Mouse (Mus musculus): ENCODE data around the gene Thop1. TPM values are rescaled to one million over a fixed set of nuclear protein-coding genes. Genes with fewer than 3 reads are reported as not detected.

Gene Thop1
- polyA plus RNA-seq (2012; ENCODE audit: low replicate concordance), result 20.3 and 22.9 TPM in 2 replicates

DNA sequence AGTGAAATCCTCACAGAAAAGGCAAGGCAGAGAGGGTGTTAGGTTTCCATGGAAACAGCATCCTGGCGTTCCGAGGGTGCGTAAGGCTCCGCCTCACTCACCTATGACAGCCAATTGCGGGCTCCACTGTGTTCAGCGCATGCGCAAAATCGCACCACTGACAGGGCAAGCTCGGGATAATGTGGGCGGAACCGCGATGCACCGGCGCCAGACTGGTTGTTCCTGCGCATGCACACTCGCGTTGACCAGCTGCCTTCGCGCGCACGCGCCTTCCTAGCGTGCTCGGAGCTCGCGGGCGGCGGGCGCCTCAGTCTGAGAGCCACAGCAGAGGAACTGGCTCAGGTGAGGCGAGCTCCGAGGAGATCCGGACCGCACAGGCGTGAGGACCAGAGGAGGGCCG lies at the start of gene Thop1:
Thop1 (plus strand) TSS at position 200 of the 400 bp plus-strand sequence.

GRCm38 (mm10) chr10:81025639-81026275 lies 44.1 kb upstream of the Thop1 start, which contains the start of gene Diras1:
TSS of gene Diras1 (minus strand) at chr10:81025662.

GRCm38 (mm10) chr10:81036988-81037580 lies 32.8 kb upstream of the Thop1 start, which contains the start of gene Slc39a3:
TSS of gene Slc39a3 (minus strand) at chr10:81037426.

DNA sequence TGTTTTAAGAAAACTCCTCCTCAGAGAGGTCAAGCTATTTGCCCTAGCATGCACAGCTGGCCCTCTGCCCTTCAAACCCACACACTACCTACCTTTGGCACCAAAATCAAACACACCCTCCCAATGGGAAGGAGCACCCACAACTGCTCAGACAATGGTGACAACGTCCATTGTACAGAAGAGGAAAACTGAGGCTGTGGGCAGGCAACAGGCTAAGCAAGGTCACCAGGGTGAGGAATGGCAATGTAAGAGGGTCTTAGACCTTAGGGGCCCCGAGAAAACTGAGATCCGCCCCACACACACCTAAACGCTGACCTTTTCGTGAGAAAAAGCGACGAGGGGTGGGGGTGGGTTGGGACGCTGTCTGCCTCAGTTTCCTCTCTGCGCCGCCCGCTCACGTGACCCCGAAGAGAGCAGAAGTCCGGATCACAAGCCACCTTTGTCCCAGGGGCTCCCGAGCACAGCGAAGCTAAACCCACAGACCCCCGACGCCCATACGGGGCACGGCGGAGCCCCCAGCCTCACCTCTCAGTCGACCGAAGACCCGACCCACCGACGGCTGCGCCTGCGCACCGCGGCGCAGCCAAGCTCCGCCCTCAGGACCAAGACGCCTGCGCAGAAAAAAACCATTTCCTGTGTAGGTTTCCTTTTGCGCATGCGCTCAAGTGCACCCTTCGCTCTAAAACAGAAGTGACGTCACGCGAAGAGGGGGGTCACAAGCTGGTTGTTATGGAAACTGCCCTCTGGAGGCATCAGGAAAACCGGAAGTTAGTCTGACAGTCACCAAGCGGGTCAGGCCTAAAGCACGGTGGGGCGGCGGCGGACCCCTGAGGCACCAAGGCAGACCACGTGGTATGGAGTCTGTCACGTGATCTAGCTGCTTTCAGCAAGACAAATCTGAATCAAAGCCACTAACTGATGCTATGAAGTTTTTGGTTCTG lies 10.0 kb upstream of the Thop1 start, which contains the start of gene Sgta:
Sgta (minus strand) TSS at position 579 of the 941 bp plus-strand sequence.

DNA sequence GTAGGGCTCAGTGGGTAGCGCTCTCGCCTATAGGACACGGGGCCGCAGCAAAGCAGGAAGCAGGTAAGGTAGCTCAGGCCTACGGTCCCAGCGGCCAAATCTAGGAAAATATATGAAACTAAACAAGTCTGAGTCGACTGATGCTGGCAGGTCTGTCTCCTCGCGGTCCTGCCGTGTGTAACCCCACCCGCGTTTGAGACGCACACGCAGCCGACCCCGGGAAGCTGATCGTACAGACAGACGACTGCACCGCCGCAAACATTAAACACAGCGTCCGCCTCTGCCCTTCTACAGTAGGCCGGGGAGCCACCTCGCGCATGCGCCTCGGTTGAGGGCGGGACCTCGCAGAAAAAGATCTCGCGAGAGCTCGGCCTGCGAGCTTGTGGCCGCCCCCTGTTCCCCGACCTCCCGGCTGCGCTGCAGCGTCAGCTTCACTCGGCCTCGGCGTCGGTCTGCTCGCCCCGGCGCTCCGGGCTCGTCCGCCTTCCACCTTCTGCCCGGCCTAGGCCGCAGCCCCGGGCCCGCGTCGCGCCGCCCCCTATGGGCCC lies 35.8 kb downstream of the Thop1 start, which contains the start of gene Map2k2:
Map2k2 (plus strand) TSS at position 351 of the 548 bp plus-strand sequence.

Other genes starting within 250 kb of the Thop1 start
- gene Oaz1, start 243.4 kb upstream of the Thop1 start, polyA plus RNA-seq (2012; ENCODE audit: low replicate concordance), result 1,467 and 1,742 TPM in 2 replicates
- gene Lingo3, start 226.0 kb upstream of the Thop1 start, polyA plus RNA-seq (2012; ENCODE audit: low replicate concordance), result 0.04 TPM in 1 of 2 replicates, not detected in the other
- gene Lsm7, start 214.8 kb upstream of the Thop1 start, polyA plus RNA-seq (2012; ENCODE audit: low replicate concordance), result 51.6 and 117 TPM in 2 replicates
- 75.7 and 79.0 TPM in 2 replicates for gene Sppl2b, start 214.8 kb upstream of the Thop1 start, polyA plus RNA-seq (2012; ENCODE audit: low replicate concordance)
- not detected in 2 replicates for gene Tmprss9, start 198.2 kb upstream of the Thop1 start, polyA plus RNA-seq (2012; ENCODE audit: low replicate concordance)
- gene Timm13, start 169.1 kb upstream of the Thop1 start, polyA plus RNA-seq (2012; ENCODE audit: low replicate concordance), result 115 and 162 TPM in 2 replicates
- 14.5 and 18.6 TPM in 2 replicates for gene Lmnb2, start 151.8 kb upstream of the Thop1 start, polyA plus RNA-seq (2012; ENCODE audit: low replicate concordance)
- 32.8 and 53.4 TPM in 2 replicates for gene Gadd45b, start 140.0 kb upstream of the Thop1 start, polyA plus RNA-seq (2012; ENCODE audit: low replicate concordance)
- 0.51 and 0.75 TPM in 2 replicates for gene Gng7, start 55.1 kb upstream of the Thop1 start, polyA plus RNA-seq (2012; ENCODE audit: low replicate concordance)
- not detected in 2 replicates for gene Diras1, start 44.4 kb upstream of the Thop1 start, polyA plus RNA-seq (2012; ENCODE audit: low replicate concordance)
- gene Slc39a3, start 32.6 kb upstream of the Thop1 start, polyA plus RNA-seq (2012; ENCODE audit: low replicate concordance), result 20.4 and 23.3 TPM in 2 replicates
- 104 and 170 TPM in 2 replicates for gene Sgta, start 9.9 kb upstream of the Thop1 start, polyA plus RNA-seq (2012; ENCODE audit: low replicate concordance)
- 0.24 and 0.30 TPM in 2 replicates for gene Creb3l3, start 28.8 kb downstream of the Thop1 start, polyA plus RNA-seq (2012; ENCODE audit: low replicate concordance)
- 241 and 608 TPM in 2 replicates for gene Map2k2, start 35.9 kb downstream of the Thop1 start, polyA plus RNA-seq (2012; ENCODE audit: low replicate concordance)
- gene Zbtb7a, start 65.2 kb downstream of the Thop1 start, polyA plus RNA-seq (2012; ENCODE audit: low replicate concordance), result 198 and 333 TPM in 2 replicates
- 72.6 and 164 TPM in 2 replicates for gene Pias4, start 97.9 kb downstream of the Thop1 start, polyA plus RNA-seq (2012; ENCODE audit: low replicate concordance)
- gene Eef2, start 106.6 kb downstream of the Thop1 start, polyA plus RNA-seq (2012; ENCODE audit: low replicate concordance), result 495 and 2,413 TPM in 2 replicates
- 53.4 and 152 TPM in 2 replicates for gene Dapk3, start 113.0 kb downstream of the Thop1 start, polyA plus RNA-seq (2012; ENCODE audit: low replicate concordance)
- 0.09 TPM in 1 of 2 replicates, not detected in the other for gene 4930442H23Rik, start 113.8 kb downstream of the Thop1 start, polyA plus RNA-seq (2012; ENCODE audit: low replicate concordance)
- not detected in 2 replicates for gene Nmrk2, start 132.0 kb downstream of the Thop1 start, polyA plus RNA-seq (2012; ENCODE audit: low replicate concordance)
- gene Atcay, start 160.8 kb downstream of the Thop1 start, polyA plus RNA-seq (2012; ENCODE audit: low replicate concordance), result 0.53 and 0.94 TPM in 2 replicates
- gene Zfr2, start 163.1 kb downstream of the Thop1 start, polyA plus RNA-seq (2012; ENCODE audit: low replicate concordance), result 4.0 and 8.6 TPM in 2 replicates
- 31.4 and 107 TPM in 2 replicates for gene Matk, start 182.9 kb downstream of the Thop1 start, polyA plus RNA-seq (2012; ENCODE audit: low replicate concordance)
- gene Mrpl54, start 196.9 kb downstream of the Thop1 start, polyA plus RNA-seq (2012; ENCODE audit: low replicate concordance), result 314 and 329 TPM in 2 replicates
- gene Apba3, start 196.9 kb downstream of the Thop1 start, polyA plus RNA-seq (2012; ENCODE audit: low replicate concordance), result 70.4 and 133 TPM in 2 replicates
- 15.0 and 35.0 TPM in 2 replicates for gene Tjp3, start 221.5 kb downstream of the Thop1 start, polyA plus RNA-seq (2012; ENCODE audit: low replicate concordance)
- 245 and 665 TPM in 2 replicates for gene Pip5k1c, start 222.9 kb downstream of the Thop1 start, polyA plus RNA-seq (2012; ENCODE audit: low replicate concordance)